Mouse (Mus musculus): ENCODE measurements around the gene Rcn1.

The Rcn1 gene

GRCm38 (mm10) chr2:105394375-105394774 lies 4.7 kb downstream of the Rcn1 start:
- DNase-seq = no peak

- DNase-seq = peak; percentile 45 to 59
These were observed 6.6 kb downstream of the Rcn1 start for GRCm38 (mm10) chr2:105392514-105392913.

- no peak for DNase-seq
These were observed 7.7 kb downstream of the Rcn1 start for GRCm38 (mm10) chr2:105391414-105391784.

- no peak for DNase-seq
These were observed 8.3 kb downstream of the Rcn1 start for GRCm38 (mm10) chr2:105390653-105391413.

GRCm38 (mm10) chr2:105389007-105389890 lies 9.9 kb downstream of the Rcn1 start:
- peak; percentile 40 to 41 for DNase-seq

GRCm38 (mm10) chr2:105386418-105386817 lies 12.7 kb downstream of the Rcn1 start:
- DNase-seq = no peak

GRCm38 (mm10) chr2:105384998-105385397 lies 14.1 kb downstream of the Rcn1 start:
- DNase-seq = no peak

GRCm38 (mm10) chr2:105383063-105383462 lies 16.1 kb downstream of the Rcn1 start:
- DNase-seq = no peak

- no peak for DNase-seq
These were observed 18.3 kb downstream of the Rcn1 start for GRCm38 (mm10) chr2:105380757-105381319.

- no peak for DNase-seq
These were observed 19.4 kb downstream of the Rcn1 start for GRCm38 (mm10) chr2:105379682-105380081.

- no peak for DNase-seq
These were observed 23.4 kb downstream of the Rcn1 start for GRCm38 (mm10) chr2:105375705-105376104.

GRCm38 (mm10) chr2:105375261-105375660 lies 23.9 kb downstream of the Rcn1 start:
- DNase-seq = no peak

GRCm38 (mm10) chr2:105373658-105374057 lies 25.5 kb downstream of the Rcn1 start:
- DNase-seq = no peak

- peak; percentile 22 to 56 for DNase-seq
These were observed 26.4 kb downstream of the Rcn1 start for GRCm38 (mm10) chr2:105372727-105373126.

GRCm38 (mm10) chr2:105372156-105372555 lies 27.0 kb downstream of the Rcn1 start:
- DNase-seq = no peak

GRCm38 (mm10) chr2:105370698-105371097 lies 28.4 kb downstream of the Rcn1 start:
- no peak for DNase-seq

- peak in 1 of 2 experiments; percentile 18 for DNase-seq
These were observed 28.9 kb downstream of the Rcn1 start for GRCm38 (mm10) chr2:105370240-105370639.

- peak in 1 of 2 experiments; percentile 34 for DNase-seq
These were observed 31.5 kb downstream of the Rcn1 start for GRCm38 (mm10) chr2:105367623-105368022.

- no peak for DNase-seq
These were observed 41.1 kb downstream of the Rcn1 start for GRCm38 (mm10) chr2:105358040-105358439.

- no peak for DNase-seq
These were observed 42.3 kb downstream of the Rcn1 start for GRCm38 (mm10) chr2:105356791-105357190.

- no peak for DNase-seq
These were observed 50.2 kb downstream of the Rcn1 start for GRCm38 (mm10) chr2:105348886-105349285.

GRCm38 (mm10) chr2:105339993-105340392 lies 59.1 kb downstream of the Rcn1 start:
- DNase-seq = no peak

GRCm38 (mm10) chr2:105337171-105337875 lies 61.8 kb downstream of the Rcn1 start:
- DNase-seq = peak; percentile 9 to 27
